Mouse (Mus musculus): ENCODE results near the gene Sult1a1. TPM values are rescaled to one million over a fixed set of nuclear protein-coding genes. Genes with fewer than 3 reads are reported as not detected.
"Not testable (repeated sequence)": the region's sequence is repeated elsewhere in the genome, so short reads cannot be mapped to it uniquely, and the experiment has no call there.

The Sult1a1 gene
- polyA plus RNA-seq, 1 experiment from 2014 or later: not detected

- no peak for DNase-seq (ENCODE audit: low spot score)
- Histone ChIP-seq H3K4me1 (peaks cover 12% of the 10 kb centered on the region), H3K27me3 (ENCODE audit: low read depth, poor library complexity, severe bottlenecking) (no peaks in the 10 kb centered on the region), H3K36me3 (no peaks in the 10 kb centered on the region), H3K4me3 (no peak overlapping the region), H3K27ac (replicated peaks) (no peak overlapping the region), H3K9me3 (replicated peaks) (no peaks in the 10 kb centered on the region)
- 72% methylated on average over 5 of the region's 5 CpGs for WGBS
Measured at GRCm38 (mm10) chr7:126645708-126646107, 30.5 kb downstream of the Sult1a1 start.

DNA sequence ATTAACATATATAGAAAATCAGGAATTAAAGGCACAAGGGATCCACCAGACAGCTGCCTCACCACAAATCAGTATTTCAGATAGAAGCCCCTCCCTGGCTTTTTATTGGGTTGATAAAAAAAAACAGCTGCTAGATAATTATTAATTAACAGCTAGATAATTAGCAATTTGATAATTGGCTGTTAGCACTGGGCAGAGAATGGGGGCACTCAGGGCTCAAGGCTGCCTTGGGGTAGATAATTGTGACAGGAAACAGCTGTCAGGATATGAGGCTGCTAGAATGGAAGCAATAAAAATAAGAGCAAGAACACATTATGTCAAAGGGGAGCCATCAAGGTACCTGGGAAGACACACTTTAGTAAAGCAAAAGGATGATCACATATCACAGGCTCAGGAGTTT lies 31.3 kb downstream of the Sult1a1 start:
- H3K27ac ChIP-seq (replicated peaks): no peak overlapping the region
- H3K36me3 ChIP-seq: no peaks in the 10 kb centered on the region
- no peaks in the 10 kb centered on the region for H3K27me3 ChIP-seq (ENCODE audit: low read depth, poor library complexity, severe bottlenecking)
- no peaks in the 10 kb centered on the region for H3K9me3 ChIP-seq (replicated peaks)
- no peak overlapping the region for H3K4me3 ChIP-seq
- H3K4me1 ChIP-seq: peaks cover 7% of the 10 kb centered on the region
- DNase-seq (ENCODE audit: low spot score): no peak

DNA sequence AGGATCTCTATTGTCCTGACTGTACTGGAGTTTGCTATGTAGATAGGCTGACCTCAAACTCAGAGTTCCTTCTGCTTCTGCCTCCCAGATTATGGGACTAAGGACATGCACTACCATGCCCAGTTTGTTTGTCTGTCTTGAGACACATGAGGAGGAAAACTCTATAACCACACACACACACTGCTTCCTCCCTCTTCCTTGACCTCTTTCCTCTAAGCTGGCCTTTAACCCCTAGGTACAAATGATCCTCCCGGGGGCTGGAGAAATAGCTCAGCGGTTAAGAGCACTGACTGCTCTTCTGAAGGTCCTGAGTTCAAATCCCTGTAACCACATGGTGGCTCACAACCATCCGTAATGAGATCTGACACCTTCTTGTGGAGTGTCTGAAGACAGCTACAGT lies 31.9 kb downstream of the Sult1a1 start:
- no peaks in the 10 kb centered on the region for H3K27me3 ChIP-seq (ENCODE audit: low read depth, poor library complexity, severe bottlenecking)
- H3K27ac ChIP-seq (replicated peaks): no peak overlapping the region
- 0 out of 2 replicates have a peak, but pooled peaks cover 4% of the 10 kb centered on the region for H3K4me1 ChIP-seq
- 78% methylated on average over 3 of the region's 3 CpGs for WGBS
- no peak for DNase-seq (ENCODE audit: low spot score)
- H3K36me3 ChIP-seq: no peaks in the 10 kb centered on the region
- H3K4me3 ChIP-seq: no peak overlapping the region
- H3K9me3 ChIP-seq (replicated peaks): no peaks in the 10 kb centered on the region

DNA sequence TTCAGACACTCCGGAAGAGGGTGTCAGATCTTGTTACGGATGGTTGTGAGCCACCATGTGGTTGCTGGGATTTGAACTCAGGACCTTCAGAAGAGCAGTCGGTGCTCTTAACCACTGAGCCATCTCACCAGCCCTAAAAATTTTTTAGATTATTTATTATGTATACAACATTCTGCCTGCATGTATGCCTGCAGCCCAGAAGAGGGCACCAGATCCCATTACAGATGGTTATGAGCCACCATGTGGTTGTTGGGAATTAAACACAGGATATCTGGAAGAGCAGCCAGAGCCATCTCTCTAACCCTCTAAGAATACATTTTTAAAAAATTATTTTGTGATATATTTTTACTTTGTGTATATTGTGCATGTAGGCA lies 33.0 kb downstream of the Sult1a1 start:
- not testable (repeated sequence) for DNase-seq (ENCODE audit: low spot score); H3K27ac ChIP-seq (replicated peaks); H3K36me3 ChIP-seq; H3K4me3 ChIP-seq; H3K4me1 ChIP-seq; H3K27me3 ChIP-seq (ENCODE audit: low read depth, poor library complexity, severe bottlenecking); H3K9me3 ChIP-seq (replicated peaks)
- WGBS: 75% methylated on average over 3 of the region's 3 CpGs

DNA sequence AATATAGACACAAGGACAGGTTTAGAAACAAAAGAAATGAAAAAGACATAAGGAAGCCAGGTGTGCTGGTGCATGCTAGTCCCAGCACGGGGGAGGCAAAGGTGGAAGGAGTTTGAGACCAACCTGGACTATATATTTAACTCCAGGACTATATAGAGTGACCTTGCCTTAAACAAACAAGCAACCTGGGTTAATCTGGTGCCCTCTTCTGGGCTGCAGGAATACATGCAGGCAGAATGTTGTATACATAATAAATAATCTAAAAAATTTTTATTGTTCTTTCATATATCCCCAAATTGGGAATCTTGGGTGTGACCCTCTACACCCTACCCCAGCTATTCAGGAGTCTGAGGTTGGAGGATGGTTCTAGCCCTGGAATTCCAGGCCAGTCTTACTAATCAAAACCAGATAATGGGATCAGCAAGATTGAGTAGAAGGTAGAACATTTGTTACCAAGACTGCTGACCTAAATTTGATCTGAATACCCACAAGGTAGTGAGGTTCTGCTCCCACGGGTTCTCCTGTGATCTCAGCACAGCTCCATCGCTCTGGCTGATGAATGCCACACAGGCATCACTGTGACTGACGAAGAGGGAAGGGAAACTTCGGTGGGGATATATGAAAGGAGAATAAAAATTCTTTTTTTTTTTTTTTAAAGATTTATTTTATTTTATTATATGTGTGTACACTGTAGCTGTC lies 33.5 kb downstream of the Sult1a1 start:
- no peak overlapping the region for H3K27ac ChIP-seq (replicated peaks)
- no peaks in the 10 kb centered on the region for H3K4me1 ChIP-seq
- DNase-seq (ENCODE audit: low spot score): no peak
- no peaks in the 10 kb centered on the region for H3K27me3 ChIP-seq (ENCODE audit: low read depth, poor library complexity, severe bottlenecking)
- no peaks in the 10 kb centered on the region for H3K36me3 ChIP-seq
- H3K4me3 ChIP-seq: no peak overlapping the region
- WGBS: 73% methylated on average over 5 of the region's 5 CpGs
- H3K9me3 ChIP-seq (replicated peaks): no peaks in the 10 kb centered on the region

- no peaks in the 10 kb centered on the region for H3K27me3 ChIP-seq (ENCODE audit: low read depth, poor library complexity, severe bottlenecking)
- no peak overlapping the region for H3K4me3 ChIP-seq
- 24% methylated on average over 4 of the region's 4 CpGs for WGBS
- no peak for DNase-seq (ENCODE audit: low spot score)
- H3K4me1 ChIP-seq: no peaks in the 10 kb centered on the region
- H3K9me3 ChIP-seq (replicated peaks): no peaks in the 10 kb centered on the region
- no peak overlapping the region for H3K27ac ChIP-seq (replicated peaks)
- no peaks in the 10 kb centered on the region for H3K36me3 ChIP-seq
Measured at GRCm38 (mm10) chr7:126636733-126637520, 39.3 kb downstream of the Sult1a1 start.

- Histone ChIP-seq H3K9me3 (replicated peaks) (no peaks in the 10 kb centered on the region), H3K36me3 (no peaks in the 10 kb centered on the region), H3K27me3 (ENCODE audit: low read depth, poor library complexity, severe bottlenecking) (no peaks in the 10 kb centered on the region), H3K27ac (replicated peaks) (no peak overlapping the region), H3K4me3 (no peak overlapping the region), H3K4me1 (no peaks in the 10 kb centered on the region)
- no peak for DNase-seq (ENCODE audit: low spot score)
Measured at GRCm38 (mm10) chr7:126635375-126635774, 40.9 kb downstream of the Sult1a1 start.

- DNase-seq (ENCODE audit: low spot score): no peak
- Histone ChIP-seq H3K27me3 (ENCODE audit: low read depth, poor library complexity, severe bottlenecking) (no peaks in the 10 kb centered on the region), H3K4me1 (peaks cover 5% of the 10 kb centered on the region), H3K27ac (replicated peaks) (no peak overlapping the region), H3K36me3 (no peaks in the 10 kb centered on the region), H3K9me3 (replicated peaks) (no peaks in the 10 kb centered on the region), H3K4me3 (no peak overlapping the region)
- 95% methylated on average over 2 of the region's 2 CpGs for whole genome bisulfite sequencing
Measured at GRCm38 (mm10) chr7:126632478-126632877, 43.8 kb downstream of the Sult1a1 start.

DNA sequence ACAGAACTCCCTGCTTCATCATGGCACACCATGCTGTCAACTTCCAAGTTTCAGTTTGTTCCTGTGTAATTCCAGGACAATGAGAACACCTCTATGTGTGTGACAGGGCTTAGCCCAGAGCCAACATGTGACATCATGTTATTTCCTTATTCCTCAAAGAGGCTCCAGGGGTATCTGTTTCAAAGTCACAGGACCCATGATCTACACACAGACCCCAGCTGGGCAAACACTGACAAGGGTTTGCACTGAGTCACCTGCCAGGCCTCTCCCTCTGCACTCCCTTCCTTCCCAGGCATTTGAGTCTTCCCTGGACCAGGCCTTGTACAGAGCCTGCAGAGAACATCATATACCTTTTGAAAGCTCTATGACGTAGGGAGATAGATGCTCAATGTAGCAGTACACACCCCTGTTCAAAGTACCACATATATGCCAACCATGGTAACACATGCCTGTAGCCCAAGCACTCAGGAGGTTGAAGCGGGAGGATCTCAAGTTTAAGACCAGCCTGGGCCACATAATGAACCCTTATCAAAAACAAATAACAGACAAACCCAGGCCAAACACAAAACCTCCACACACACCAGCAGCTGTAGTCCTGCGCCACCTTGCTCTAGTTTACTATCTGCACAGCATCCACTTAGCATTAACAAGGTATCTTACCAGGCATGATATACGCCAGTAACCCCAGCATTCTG lies 45.3 kb downstream of the Sult1a1 start, which contains the start of gene Nupr1:
TSS of gene Nupr1 (minus strand) at position 38 of the 695 bp plus-strand sequence.
- no peaks in the 10 kb centered on the region for H3K27me3 ChIP-seq (ENCODE audit: low read depth, poor library complexity, severe bottlenecking)
- H3K4me3 ChIP-seq: no peak within 1 kb of the TSS
- DNase-seq (ENCODE audit: low spot score): no peak
- H3K4me1 ChIP-seq: peaks cover 5% of the 10 kb centered on the region
- H3K36me3 ChIP-seq: no peaks in the 10 kb centered on the region
- H3K27ac ChIP-seq (replicated peaks): no peak within 1 kb of the TSS
- WGBS: 94% methylated on average over 4 of the region's 4 CpGs
- H3K9me3 ChIP-seq (replicated peaks): no peaks in the 10 kb centered on the region

- H3K4me1 ChIP-seq: peaks cover 5% of the 10 kb centered on the region
- H3K27me3 ChIP-seq (ENCODE audit: low read depth, poor library complexity, severe bottlenecking): no peaks in the 10 kb centered on the region
- H3K4me3 ChIP-seq: no peak overlapping the region
- H3K27ac ChIP-seq (replicated peaks): no peak overlapping the region
- 65% methylated on average over 3 of the region's 3 CpGs for WGBS
- no peaks in the 10 kb centered on the region for H3K36me3 ChIP-seq
- no peak for DNase-seq (ENCODE audit: low spot score)
- no peaks in the 10 kb centered on the region for H3K9me3 ChIP-seq (replicated peaks)
Measured at GRCm38 (mm10) chr7:126629915-126630314, 46.3 kb downstream of the Sult1a1 start.

DNA sequence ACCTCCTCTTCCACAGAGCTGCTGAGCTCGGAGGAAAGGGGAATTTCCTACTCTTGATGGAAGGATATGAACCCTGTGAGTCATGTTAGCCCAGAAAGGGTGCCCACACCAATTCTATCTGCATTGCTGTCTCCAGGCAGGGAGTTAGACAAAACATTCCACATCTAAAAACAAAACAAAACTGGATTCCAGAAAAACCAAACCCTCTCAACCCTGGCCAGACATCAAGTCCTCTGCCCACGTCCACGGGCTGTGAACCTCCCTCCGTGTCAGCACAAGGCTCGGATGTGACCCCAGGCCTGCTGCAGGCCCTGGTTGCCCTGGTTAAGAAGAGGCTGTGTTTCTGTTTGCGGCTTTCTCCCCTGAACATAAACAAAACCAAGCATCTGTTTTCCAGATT lies 48.1 kb downstream of the Sult1a1 start:
- Histone ChIP-seq H3K4me1 (peaks cover 5% of the 10 kb centered on the region), H3K9me3 (replicated peaks) (no peaks in the 10 kb centered on the region), H3K27ac (replicated peaks) (no peak overlapping the region; the same call in 1 of the 2 replicates), H3K27me3 (ENCODE audit: low read depth, poor library complexity, severe bottlenecking) (no peaks in the 10 kb centered on the region), H3K36me3 (no peaks in the 10 kb centered on the region), H3K4me3 (no peak overlapping the region)
- 80% methylated on average over 6 of the region's 6 CpGs for WGBS
- DNase-seq (ENCODE audit: low spot score): no peak

- 80% methylated on average over 3 of the region's 3 CpGs for WGBS
- Histone ChIP-seq H3K9me3 (replicated peaks) (no peaks in the 10 kb centered on the region), H3K27me3 (ENCODE audit: low read depth, poor library complexity, severe bottlenecking) (no peaks in the 10 kb centered on the region), H3K4me1 (peaks cover 5% of the 10 kb centered on the region), H3K27ac (replicated peaks) (no peak overlapping the region), H3K4me3 (no peak overlapping the region), H3K36me3 (no peaks in the 10 kb centered on the region)
- no peak for DNase-seq (ENCODE audit: low spot score)
Measured at GRCm38 (mm10) chr7:126625807-126626600, 50.2 kb downstream of the Sult1a1 start.
